Mouse (Mus musculus) midbrain, postnatal 0 days (tissue): Measurements from ENCODE around the gene Ganab. TPM values are rescaled to one million over a fixed set of nuclear protein-coding genes. Genes with fewer than 3 reads are reported as not detected.

Source experiments
- ATAC-seq: fragments of 200-750 bp; cut with Nextera tagmentation; 2 replicates; pipeline ENCODE4 v1.8.0; 2017; ENCODE audit warnings: moderate number of reproducible peaks, mild to moderate bottlenecking, moderate TSS enrichment, moderate library complexity; ENCODE audit not compliant: low FRiP score
- DNase-seq: peaks from one replicate; pipeline ENCODE4 v3.0.0-alpha.2; 2015; ENCODE audit warnings: low spot score
- H3K27ac ChIP-seq: fragments of 300-500 bp; sonication (generic); 2 replicates; pipeline ENCODE4 v1.5.1; 2014; ENCODE audit warnings: low read depth, mild to moderate bottlenecking, low read length, mixed read lengths
- H3K27me3 ChIP-seq: fragments of 300-500 bp; sonication (generic); 2 replicates; pipeline ENCODE4 v1.6.1; 2014; ENCODE audit warnings: low read length, control low read depth, mixed read lengths; ENCODE audit not compliant: insufficient read depth
- H3K36me3 ChIP-seq: fragments of 300-500 bp; sonication (generic); 2 replicates; pipeline ENCODE4 v1.6.1; 2014; ENCODE audit warnings: low read length, control low read depth, mixed read lengths; ENCODE audit not compliant: insufficient read depth
- H3K4me1 ChIP-seq: fragments of 300-500 bp; sonication (generic); 2 replicates; pipeline ENCODE4 v1.6.1; 2014; ENCODE audit warnings: mild to moderate bottlenecking, control low read depth, antibody characterized with exemption, low read length, mixed read lengths; ENCODE audit not compliant: insufficient read depth
- H3K4me2 ChIP-seq: fragments of 300-500 bp; sonication (generic); 2 replicates; pipeline ENCODE4 v1.6.1; 2014; ENCODE audit warnings: low read depth, mild to moderate bottlenecking, low read length, mixed read lengths; ENCODE audit not compliant: poor library complexity, severe bottlenecking
- H3K4me3 ChIP-seq: fragments of 300-500 bp; sonication (generic); 2 replicates; pipeline ENCODE4 v1.5.1; 2014; ENCODE audit warnings: low read depth, mild to moderate bottlenecking, low read length, moderate library complexity
- H3K9ac ChIP-seq: fragments of 300-500 bp; sonication (generic); replicated peaks from 2 replicates; pipeline ENCODE4 v1.6.1; 2014; ENCODE audit warnings: mild to moderate bottlenecking, low read length, moderate library complexity, mixed read lengths; ENCODE audit not compliant: poor library complexity, severe bottlenecking
- H3K9me3 ChIP-seq: fragments of 300-500 bp; sonication (generic); 2 replicates; pipeline ENCODE4 v1.6.1; 2016; ENCODE audit warnings: low read length, control low read depth
- CTCF ChIP-seq: IDR thresholded peaks from 2 replicates; pipeline ENCODE4 v1.5.1; 2016; ENCODE audit warnings: antibody characterized with exemption, mild to moderate bottlenecking
- WGBS: fragments of 180-500 bp; shearing (Covaris S2); extraction: QIAGEN DNeasy Blood & Tissue Kit; methylation state at CpG from one replicate; pipeline ENCODE4 v1.1.7; 2014; 5-methylcytosine and 5-hydroxymethylcytosine counted together
- microRNA-seq: library from miRNA; unstranded; fragments of <30 nt; microRNA quantifications from one replicate; pipeline ENCODE4, GENCODE M21; 2016; ENCODE audit warnings: borderline number of aligned reads
- polyA plus RNA-seq: library from polyadenylated mRNA; unstranded; fragments of >200 nt; fragmentation: Nextera tagmentation; extraction: Ambion mirVana; gene quantifications from 2 replicates; pipeline ENCODE4 v1.2.1, GENCODE M21; 2015
- total RNA-seq: library from RNA; depleted of rRNA; stranded (reverse); fragments of >200 nt; gene quantifications from 2 replicates; pipeline ENCODE4 v1.2.3, GENCODE M21; 2014; rRNA removed

Gene Ganab
- total and polyA plus RNA-seq, 2 experiments from 2014 or later: 49.4 to 86.9 TPM

DNA sequence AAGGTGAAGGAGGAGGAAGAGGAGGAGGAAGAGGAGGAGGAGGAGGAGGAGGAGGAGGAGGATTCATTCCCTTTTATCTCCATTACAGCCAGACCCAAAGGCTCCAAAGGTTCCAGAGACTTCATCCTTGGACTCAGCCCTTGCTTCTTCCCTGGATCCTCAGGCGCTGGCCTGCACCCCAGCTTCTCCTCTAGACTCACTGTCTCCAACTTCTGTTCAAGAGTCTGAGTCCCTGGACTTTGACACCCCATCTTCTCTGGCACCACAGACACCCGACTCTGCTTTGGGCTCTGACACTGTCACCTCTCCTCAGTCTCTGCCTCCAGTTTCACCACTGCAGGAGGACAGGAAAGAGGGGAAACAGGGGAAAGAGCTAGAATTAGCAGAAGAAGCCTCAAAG lies 64.4 kb downstream of the Ganab start:
- Histone ChIP-seq H3K27me3 (no peaks in the 10 kb centered on the region), H3K36me3 (peaks cover 64% of the 10 kb centered on the region), H3K4me3 (no peak overlapping the region), H3K4me2 (no peak overlapping the region), H3K9me3 (no peaks in the 10 kb centered on the region), H3K9ac (0 out of 2 replicates have a peak overlapping the region, but pooled peaks have one; percentile 13), H3K27ac (no peak overlapping the region), H3K4me1 (no peaks in the 10 kb centered on the region)
- TF ChIP-seq CTCF: no peak
- 90% methylated on average over 2 of the region's 2 CpGs for WGBS
- ATAC-seq (no peak), DNase-seq (no peak)

GRCm38 (mm10) chr19:8965075-8965474 lies 67.2 kb downstream of the Ganab start:
- Histone ChIP-seq H3K27me3 (no peaks in the 10 kb centered on the region), H3K4me3 (no peak overlapping the region), H3K4me1 (no peaks in the 10 kb centered on the region), H3K9ac (no peak overlapping the region), H3K4me2 (no peak overlapping the region), H3K27ac (no peak overlapping the region), H3K36me3 (peaks cover 60% of the 10 kb centered on the region), H3K9me3 (no peaks in the 10 kb centered on the region)
- no peak for DNase-seq
- no peak for ATAC-seq
- no peak for TF ChIP-seq CTCF
- WGBS: 87% methylated on average over 11 of the region's 11 CpGs

DNA sequence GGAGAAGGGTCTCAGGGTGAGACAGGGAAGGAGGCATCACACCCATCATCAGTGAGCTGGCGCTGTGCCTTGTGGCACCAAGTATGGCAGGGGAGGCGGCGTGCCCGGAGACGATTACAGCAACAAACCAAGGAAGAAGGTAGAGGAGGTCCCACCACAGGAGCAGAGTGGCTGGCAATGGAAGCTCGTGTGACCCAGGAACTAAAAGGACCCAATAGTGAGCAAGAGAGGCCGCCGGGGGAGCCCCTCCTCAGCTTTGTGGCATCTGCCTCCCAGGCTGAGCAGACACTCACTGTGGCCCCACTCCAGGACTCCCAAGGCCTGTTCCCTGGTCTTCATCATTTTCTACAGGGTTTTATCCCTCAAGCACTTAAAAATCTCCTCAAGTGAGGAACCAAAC lies 67.9 kb downstream of the Ganab start:
- DNase-seq: no peak
- peaks cover 58% of the 10 kb centered on the region for H3K36me3 ChIP-seq
- H3K27ac ChIP-seq: peak overlapping the region; percentile 76; the same call in 1 of the 2 replicates
- no peak overlapping the region for H3K9ac ChIP-seq
- H3K4me1 ChIP-seq: no peaks in the 10 kb centered on the region
- 87% methylated on average over 8 of the region's 8 CpGs for WGBS
- H3K4me2 ChIP-seq: no peak overlapping the region
- ATAC-seq: no peak
- H3K4me3 ChIP-seq: no peak overlapping the region
- no peak for TF ChIP-seq CTCF
- no peaks in the 10 kb centered on the region for H3K9me3 ChIP-seq
- no peaks in the 10 kb centered on the region for H3K27me3 ChIP-seq

DNA sequence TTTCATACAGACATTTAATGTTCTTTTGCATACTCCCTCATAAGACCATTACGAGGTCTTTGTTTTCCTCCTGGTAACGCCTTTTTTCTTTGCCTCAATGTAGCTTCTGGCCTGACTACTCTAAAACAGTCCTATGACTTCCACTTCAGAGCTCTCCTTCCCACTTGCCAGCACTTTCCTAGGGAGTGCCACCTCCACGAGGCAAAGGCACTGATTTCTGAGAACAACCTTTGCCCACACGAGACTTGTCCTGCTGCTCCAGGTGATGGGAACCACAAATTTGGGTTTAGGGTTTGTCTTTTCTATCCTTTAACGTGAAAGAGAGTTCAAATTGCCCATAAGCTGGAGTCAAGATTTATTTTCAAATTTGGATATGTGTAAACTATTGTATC lies 68.3 kb downstream of the Ganab start:
- no peak for TF ChIP-seq CTCF
- DNase-seq: no peak
- no peaks in the 10 kb centered on the region for H3K4me1 ChIP-seq
- ATAC-seq: no peak
- H3K36me3 ChIP-seq: peaks cover 62% of the 10 kb centered on the region
- 39% methylated on average over 5 of the region's 5 CpGs for WGBS
- H3K27ac ChIP-seq: peak overlapping the region; percentile 76
- H3K9me3 ChIP-seq: no peaks in the 10 kb centered on the region
- peak overlapping the region; percentile 85 for H3K4me2 ChIP-seq
- no peak overlapping the region for H3K9ac ChIP-seq
- H3K4me3 ChIP-seq: peak overlapping the region; percentile 74
- H3K27me3 ChIP-seq: no peaks in the 10 kb centered on the region

Small RNA genes lying within 50 kb of the gene (microRNA-seq; reads per million reads assigned to microRNA genes)
- not detected for gene Mir5136

Other genes starting within 250 kb of the Ganab start
Only the 30 nearest of the 33 such genes appear.
- 111 and 133 TPM in 2 replicates for gene Slc3a2, start 174.7 kb upstream of the Ganab start, total RNA-seq
- gene Slc3a2, start 174.7 kb upstream of the Ganab start, polyA plus RNA-seq: 212 and 223 TPM in 2 replicates
- 50.9 and 65.7 TPM in 2 replicates for gene Wdr74, start 162.2 kb upstream of the Ganab start, total RNA-seq
- 85.9 and 88.2 TPM in 2 replicates for gene Wdr74, start 162.2 kb upstream of the Ganab start, polyA plus RNA-seq
- gene 1700092M07Rik, start 157.4 kb upstream of the Ganab start, total RNA-seq: not detected in 2 replicates
- 0.64 TPM in 1 of 2 replicates, not detected in the other for gene 1700092M07Rik, start 157.4 kb upstream of the Ganab start, polyA plus RNA-seq
- gene Stx5a, start 156.7 kb upstream of the Ganab start, total RNA-seq: 112 and 147 TPM in 2 replicates
- gene Stx5a, start 156.7 kb upstream of the Ganab start, polyA plus RNA-seq: 104 and 106 TPM in 2 replicates
- 67.4 and 75.6 TPM in 2 replicates for gene Nxf1, start 141.0 kb upstream of the Ganab start, total RNA-seq
- 90.0 and 92.8 TPM in 2 replicates for gene Nxf1, start 141.0 kb upstream of the Ganab start, polyA plus RNA-seq
- gene Tmem223, start 127.1 kb upstream of the Ganab start, total RNA-seq: 210 and 320 TPM in 2 replicates
- 202 and 230 TPM in 2 replicates for gene Tmem223, start 127.1 kb upstream of the Ganab start, polyA plus RNA-seq
- 20.4 and 27.3 TPM in 2 replicates for gene Tmem179b, start 123.6 kb upstream of the Ganab start, total RNA-seq
- 19.1 and 21.1 TPM in 2 replicates for gene Tmem179b, start 123.6 kb upstream of the Ganab start, polyA plus RNA-seq
- 32.5 and 38.7 TPM in 2 replicates for gene Taf6l, start 111.7 kb upstream of the Ganab start, total RNA-seq
- gene Taf6l, start 111.7 kb upstream of the Ganab start, polyA plus RNA-seq: 25.2 and 26.4 TPM in 2 replicates
- gene Polr2g, start 99.5 kb upstream of the Ganab start, total RNA-seq: 67.2 and 67.5 TPM in 2 replicates
- gene Polr2g, start 99.5 kb upstream of the Ganab start, polyA plus RNA-seq: 163 and 171 TPM in 2 replicates
- 6.0 and 6.2 TPM in 2 replicates for gene Zbtb3, start 95.5 kb upstream of the Ganab start, total RNA-seq
- 3.2 and 4.5 TPM in 2 replicates for gene Zbtb3, start 95.5 kb upstream of the Ganab start, polyA plus RNA-seq
- 63.0 and 63.8 TPM in 2 replicates for gene Ttc9c, start 78.7 kb upstream of the Ganab start, total RNA-seq
- 38.8 and 45.3 TPM in 2 replicates for gene Ttc9c, start 78.7 kb upstream of the Ganab start, polyA plus RNA-seq
- 25.9 and 36.2 TPM in 2 replicates for gene Hnrnpul2, start 78.1 kb upstream of the Ganab start, total RNA-seq
- gene Hnrnpul2, start 78.1 kb upstream of the Ganab start, polyA plus RNA-seq: 4.6 and 5.5 TPM in 2 replicates
- 5.6 and 12.7 TPM in 2 replicates for gene AC129217.1, start 68.3 kb upstream of the Ganab start, total RNA-seq
- not detected in 2 replicates for gene AC129217.1, start 68.3 kb upstream of the Ganab start, polyA plus RNA-seq
- gene Bscl2, start 60.6 kb upstream of the Ganab start, total RNA-seq: 112 and 121 TPM in 2 replicates
- 101 and 108 TPM in 2 replicates for gene Bscl2, start 60.6 kb upstream of the Ganab start, polyA plus RNA-seq
- 103 and 119 TPM in 2 replicates for gene Gng3, start 58.9 kb upstream of the Ganab start, total RNA-seq
- 746 and 809 TPM in 2 replicates for gene Gng3, start 58.9 kb upstream of the Ganab start, polyA plus RNA-seq
- 2.7 and 3.5 TPM in 2 replicates for gene Lrrn4cl, start 47.3 kb upstream of the Ganab start, total RNA-seq
- gene Lrrn4cl, start 47.3 kb upstream of the Ganab start, polyA plus RNA-seq: 2.0 and 2.1 TPM in 2 replicates
- 73.5 and 73.8 TPM in 2 replicates for gene Ubxn1, start 26.6 kb upstream of the Ganab start, total RNA-seq
- 142 and 143 TPM in 2 replicates for gene Ubxn1, start 26.6 kb upstream of the Ganab start, polyA plus RNA-seq
- 22.6 and 26.5 TPM in 2 replicates for gene Uqcc3, start 17.1 kb upstream of the Ganab start, total RNA-seq
- 64.2 and 65.0 TPM in 2 replicates for gene Uqcc3, start 17.1 kb upstream of the Ganab start, polyA plus RNA-seq
- 4.2 and 6.6 TPM in 2 replicates for gene Lbhd1, start 14.3 kb upstream of the Ganab start, total RNA-seq
- gene Lbhd1, start 14.3 kb upstream of the Ganab start, polyA plus RNA-seq: 17.7 and 20.6 TPM in 2 replicates
- not detected in 2 replicates for gene Gm49403, start 14.1 kb upstream of the Ganab start, total RNA-seq
- gene Gm49403, start 14.1 kb upstream of the Ganab start, polyA plus RNA-seq: not detected in 2 replicates
- 17.8 and 23.7 TPM in 2 replicates for gene 1810009A15Rik, start 9.2 kb upstream of the Ganab start, total RNA-seq
- gene 1810009A15Rik, start 9.2 kb upstream of the Ganab start, polyA plus RNA-seq: 29.2 and 32.9 TPM in 2 replicates
- gene Gm49416, start 9.1 kb upstream of the Ganab start, total RNA-seq: 3.8 TPM in 1 of 2 replicates, not detected in the other
- gene Gm49416, start 9.1 kb upstream of the Ganab start, polyA plus RNA-seq: not detected in 2 replicates
- gene Ints5, start 5.1 kb upstream of the Ganab start, total RNA-seq: 30.3 and 37.8 TPM in 2 replicates
- 20.2 and 21.8 TPM in 2 replicates for gene Ints5, start 5.1 kb upstream of the Ganab start, polyA plus RNA-seq
- gene B3gat3, start 22.3 kb downstream of the Ganab start, total RNA-seq: 111 TPM in 2 replicates
- gene B3gat3, start 22.3 kb downstream of the Ganab start, polyA plus RNA-seq: 95.5 and 99.7 TPM in 2 replicates
- 3.0 and 6.3 TPM in 2 replicates for gene Rom1, start 31.3 kb downstream of the Ganab start, total RNA-seq
- 2.7 and 3.5 TPM in 2 replicates for gene Rom1, start 31.3 kb downstream of the Ganab start, polyA plus RNA-seq
- 6.3 and 9.3 TPM in 2 replicates for gene Eml3, start 31.5 kb downstream of the Ganab start, total RNA-seq
- 8.7 and 9.0 TPM in 2 replicates for gene Eml3, start 31.5 kb downstream of the Ganab start, polyA plus RNA-seq
- 64.3 and 65.6 TPM in 2 replicates for gene Mta2, start 43.8 kb downstream of the Ganab start, total RNA-seq
- 73.6 and 77.9 TPM in 2 replicates for gene Mta2, start 43.8 kb downstream of the Ganab start, polyA plus RNA-seq
- gene Tut1, start 55.8 kb downstream of the Ganab start, total RNA-seq: 18.1 and 19.0 TPM in 2 replicates
- gene Tut1, start 55.8 kb downstream of the Ganab start, polyA plus RNA-seq: 15.1 and 18.4 TPM in 2 replicates
- 496 and 583 TPM in 2 replicates for gene Eef1g, start 69.0 kb downstream of the Ganab start, total RNA-seq
- gene Eef1g, start 69.0 kb downstream of the Ganab start, polyA plus RNA-seq: 258 and 265 TPM in 2 replicates
- gene Ahnak, start 91.2 kb downstream of the Ganab start, total RNA-seq: 13.0 and 19.2 TPM in 2 replicates
- 4.4 and 5.7 TPM in 2 replicates for gene Ahnak, start 91.2 kb downstream of the Ganab start, polyA plus RNA-seq